Mouse (Mus musculus): ENCODE measurements at regions not wholly inside any gene's neighbourhood (a gene's known extent, or its start where the extent isn't known, plus 50 kb on each side); places are given as distances from the start of the nearest gene placed in this dataset.
A peak's percentile ranks its signal among the peaks of the same experiment; 100 is the strongest.

DNA sequence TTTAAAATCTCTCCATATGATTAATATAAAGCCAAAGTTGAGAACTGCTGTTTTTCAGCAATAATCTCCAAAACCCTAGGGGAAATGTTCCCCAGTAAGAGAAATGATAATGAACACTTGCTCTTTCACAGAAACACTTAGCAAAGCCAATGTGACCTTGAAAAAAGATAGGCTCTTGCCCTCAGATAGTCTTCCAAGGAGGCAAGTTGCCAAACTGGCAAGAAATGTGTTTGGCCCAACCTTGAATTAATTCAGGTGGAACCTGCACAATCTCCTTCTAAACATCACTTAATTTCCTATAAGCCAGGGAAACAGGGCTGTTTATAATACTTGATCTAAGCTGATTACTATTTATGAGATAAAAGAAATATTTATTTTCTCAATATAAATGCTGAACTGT lies 244.0 kb upstream of the Gnaz start:
- H3K4me1 ChIP-seq (ENCODE audit: control insufficient read depth, insufficient read depth, low read length) = no peaks in the 10 kb centered on the region
- no peak overlapping the region for H3K4me3 ChIP-seq (ENCODE audit: insufficient read depth, low read depth, low read length)
- no peaks in the 10 kb centered on the region for H3K27me3 ChIP-seq (replicated peaks; ENCODE audit: control insufficient read depth, insufficient read depth, low read length)

DNA sequence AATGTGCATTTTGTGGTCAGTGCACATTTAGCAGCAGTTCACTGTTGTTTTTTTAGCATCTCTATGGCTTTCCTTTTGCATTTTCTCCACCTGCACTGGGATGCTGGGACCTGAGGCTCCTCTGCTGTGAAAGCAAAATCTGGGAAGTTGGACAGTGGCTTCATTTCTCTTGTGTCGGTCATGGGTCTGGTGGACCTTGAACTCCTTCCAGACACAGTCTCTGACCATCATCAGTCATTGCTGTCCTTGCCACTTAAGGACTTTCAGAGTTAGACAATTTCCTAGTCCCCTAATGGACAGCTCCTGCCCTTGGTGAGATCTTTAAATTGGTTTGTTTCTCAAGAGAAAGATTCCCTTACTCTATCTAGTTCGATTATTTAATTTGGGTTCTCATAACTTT lies 217.5 kb upstream of the Gnaz start:
- 68% methylated on average over 2 of the region's 2 CpGs for whole genome bisulfite sequencing
- TF ChIP-seq CTCF (conservative IDR thresholded peaks at IDR 0.05; ENCODE audit: insufficient read depth, insufficient read length, low read depth, low read length) (no peak), POLR2A (IDR thresholded peaks at IDR 0.05; ENCODE audit: low read depth, low read length) (no peak)
- no peak overlapping the region for H3K4me3 ChIP-seq (ENCODE audit: insufficient read depth, low read depth, low read length)
- DNase-seq = no peak
- no peaks in the 10 kb centered on the region for H3K36me3 ChIP-seq (ENCODE audit: control insufficient read depth, insufficient read depth, low read length)
- H3K27me3 ChIP-seq (replicated peaks; ENCODE audit: control insufficient read depth, insufficient read depth, low read length) = no peaks in the 10 kb centered on the region
- no peak overlapping the region for H3K27ac ChIP-seq (ENCODE audit: insufficient read depth, low read depth, low read length)
- no peaks in the 10 kb centered on the region for H3K4me1 ChIP-seq (ENCODE audit: control insufficient read depth, insufficient read depth, low read length)

More for the DNA sequence above, 244.0 kb upstream of the Gnaz start:
- no peak overlapping the region for H3K27ac ChIP-seq (ENCODE audit: insufficient read depth, low read depth, low read length)
- H3K36me3 ChIP-seq (ENCODE audit: control insufficient read depth, insufficient read depth, low read length) = no peaks in the 10 kb centered on the region
- DNase-seq = peak; percentile 4
- no peak for TF ChIP-seq CTCF (conservative IDR thresholded peaks at IDR 0.05; ENCODE audit: insufficient read depth, insufficient read length, low read depth, low read length)
- TF ChIP-seq POLR2A (IDR thresholded peaks at IDR 0.05; ENCODE audit: low read depth, low read length) = no peak

DNA sequence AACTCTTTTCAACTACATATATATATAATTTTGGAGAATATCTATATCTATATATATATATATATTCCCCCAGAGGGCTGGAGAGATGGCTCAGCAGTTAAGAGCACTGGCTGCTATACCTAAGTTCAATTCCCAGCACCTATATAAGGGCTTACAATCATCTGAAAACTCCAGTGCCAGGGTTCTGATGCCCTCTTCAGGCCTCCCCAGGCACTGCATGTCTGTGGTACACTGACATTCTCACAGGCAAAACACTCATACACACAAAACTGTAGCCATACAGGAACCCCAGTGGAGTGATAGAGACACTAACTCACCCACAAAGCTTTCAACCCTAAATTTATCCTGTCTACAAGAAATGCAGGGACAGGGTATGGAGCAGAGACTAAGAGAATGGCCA lies 216.1 kb upstream of the Gnaz start:
- TF ChIP-seq CTCF (conservative IDR thresholded peaks at IDR 0.05; ENCODE audit: insufficient read depth, insufficient read length, low read depth, low read length) = 0 out of 2 replicates have a peak, but pooled peaks have one; percentile 2
- no peak for TF ChIP-seq POLR2A (IDR thresholded peaks at IDR 0.05; ENCODE audit: low read depth, low read length)
- Histone ChIP-seq H3K4me3 (ENCODE audit: insufficient read depth, low read depth, low read length) (no peak overlapping the region), H3K36me3 (ENCODE audit: control insufficient read depth, insufficient read depth, low read length) (no peaks in the 10 kb centered on the region), H3K27ac (ENCODE audit: insufficient read depth, low read depth, low read length) (no peak overlapping the region), H3K4me1 (ENCODE audit: control insufficient read depth, insufficient read depth, low read length) (no peaks in the 10 kb centered on the region), H3K27me3 (replicated peaks; ENCODE audit: control insufficient read depth, insufficient read depth, low read length) (no peaks in the 10 kb centered on the region)
- no peak for DNase-seq

DNA sequence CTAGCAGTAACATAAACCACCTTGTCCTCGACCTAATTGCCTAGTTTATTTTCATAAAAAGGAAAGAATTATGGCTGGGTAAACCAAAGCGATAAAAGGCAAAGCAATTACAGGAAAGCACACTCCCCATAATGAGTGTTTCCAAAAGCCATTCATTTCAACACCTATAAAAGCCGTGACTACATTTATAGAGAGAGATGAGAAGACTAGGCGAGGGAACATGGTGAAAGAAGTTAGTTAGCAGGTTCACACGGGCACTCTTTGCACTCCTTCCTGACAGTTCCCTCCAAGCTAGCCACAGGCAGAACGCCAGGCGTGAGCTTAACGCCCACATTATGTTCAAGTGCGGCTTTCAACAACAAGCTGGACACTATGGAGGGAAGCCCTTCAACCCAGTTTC lies 206.2 kb upstream of the Gnaz start:
- DNase-seq = no peak
- H3K27ac ChIP-seq (ENCODE audit: insufficient read depth, low read depth, low read length) = no peak overlapping the region
- 22% methylated on average over 9 of the region's 9 CpGs for WGBS
- TF ChIP-seq CTCF (conservative IDR thresholded peaks at IDR 0.05; ENCODE audit: insufficient read depth, insufficient read length, low read depth, low read length) (no peak), POLR2A (IDR thresholded peaks at IDR 0.05; ENCODE audit: low read depth, low read length) (no peak)
- H3K4me1 ChIP-seq (ENCODE audit: control insufficient read depth, insufficient read depth, low read length) = no peaks in the 10 kb centered on the region
- H3K27me3 ChIP-seq (replicated peaks; ENCODE audit: control insufficient read depth, insufficient read depth, low read length) = no peaks in the 10 kb centered on the region
- H3K36me3 ChIP-seq (ENCODE audit: control insufficient read depth, insufficient read depth, low read length) = no peaks in the 10 kb centered on the region
- no peak overlapping the region for H3K4me3 ChIP-seq (ENCODE audit: insufficient read depth, low read depth, low read length)

DNA sequence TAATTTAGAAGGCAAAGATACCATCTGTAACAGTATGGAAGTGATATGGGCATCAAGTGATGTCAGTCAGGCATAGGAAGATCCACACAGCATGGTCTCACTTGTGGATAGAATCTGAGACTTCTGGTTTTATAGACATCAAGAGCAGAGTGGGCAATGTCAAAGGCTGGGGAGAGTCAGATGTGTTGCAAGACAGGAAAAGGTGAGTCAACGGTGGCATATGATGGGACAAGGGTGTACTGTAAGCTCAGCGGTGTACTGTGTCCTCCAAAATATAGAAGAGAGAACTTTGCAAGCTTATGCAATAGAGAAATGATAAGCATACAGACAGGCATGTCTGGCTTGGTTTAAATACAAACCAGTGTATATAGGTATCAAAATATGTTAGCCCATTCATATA lies 177.7 kb upstream of the Gnaz start:
- no peak for DNase-seq
- WGBS = 83% methylated on average over 2 of the region's 2 CpGs
- Histone ChIP-seq H3K4me3 (ENCODE audit: insufficient read depth, low read depth, low read length) (no peak overlapping the region), H3K4me1 (ENCODE audit: control insufficient read depth, insufficient read depth, low read length) (no peaks in the 10 kb centered on the region), H3K27ac (ENCODE audit: insufficient read depth, low read depth, low read length) (no peak overlapping the region), H3K36me3 (ENCODE audit: control insufficient read depth, insufficient read depth, low read length) (no peaks in the 10 kb centered on the region), H3K27me3 (replicated peaks; ENCODE audit: control insufficient read depth, insufficient read depth, low read length) (no peaks in the 10 kb centered on the region)
- TF ChIP-seq POLR2A (IDR thresholded peaks at IDR 0.05; ENCODE audit: low read depth, low read length) = no peak
- no peak for TF ChIP-seq CTCF (conservative IDR thresholded peaks at IDR 0.05; ENCODE audit: insufficient read depth, insufficient read length, low read depth, low read length)

DNA sequence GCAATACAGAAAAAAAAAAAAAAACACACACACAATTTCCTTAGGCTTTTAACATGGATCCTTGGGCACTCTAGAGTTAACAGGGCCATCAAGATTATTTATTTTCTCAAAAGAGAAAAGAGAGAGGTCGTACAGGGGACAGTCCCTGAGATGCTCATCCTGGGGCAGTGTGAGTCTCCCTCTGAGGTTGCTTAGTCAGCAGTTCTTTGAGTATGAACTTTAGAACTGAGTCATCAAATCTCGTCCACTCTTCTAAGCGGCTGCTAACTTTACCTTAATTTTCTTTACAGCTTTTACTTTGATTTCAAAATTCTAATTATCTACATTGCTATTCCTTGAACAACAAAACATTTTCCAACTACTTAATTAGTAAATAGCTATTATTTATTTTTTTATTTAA lies 177.0 kb upstream of the Gnaz start:
- Histone ChIP-seq H3K27me3 (replicated peaks; ENCODE audit: control insufficient read depth, insufficient read depth, low read length) (no peaks in the 10 kb centered on the region), H3K27ac (ENCODE audit: insufficient read depth, low read depth, low read length) (no peak overlapping the region), H3K36me3 (ENCODE audit: control insufficient read depth, insufficient read depth, low read length) (no peaks in the 10 kb centered on the region), H3K4me3 (ENCODE audit: insufficient read depth, low read depth, low read length) (no peak overlapping the region), H3K4me1 (ENCODE audit: control insufficient read depth, insufficient read depth, low read length) (no peaks in the 10 kb centered on the region)
- no peak for DNase-seq
- TF ChIP-seq POLR2A (IDR thresholded peaks at IDR 0.05; ENCODE audit: low read depth, low read length) (no peak), CTCF (conservative IDR thresholded peaks at IDR 0.05; ENCODE audit: insufficient read depth, insufficient read length, low read depth, low read length) (no peak)
- 52% methylated on average over 3 of the region's 3 CpGs for WGBS

DNA sequence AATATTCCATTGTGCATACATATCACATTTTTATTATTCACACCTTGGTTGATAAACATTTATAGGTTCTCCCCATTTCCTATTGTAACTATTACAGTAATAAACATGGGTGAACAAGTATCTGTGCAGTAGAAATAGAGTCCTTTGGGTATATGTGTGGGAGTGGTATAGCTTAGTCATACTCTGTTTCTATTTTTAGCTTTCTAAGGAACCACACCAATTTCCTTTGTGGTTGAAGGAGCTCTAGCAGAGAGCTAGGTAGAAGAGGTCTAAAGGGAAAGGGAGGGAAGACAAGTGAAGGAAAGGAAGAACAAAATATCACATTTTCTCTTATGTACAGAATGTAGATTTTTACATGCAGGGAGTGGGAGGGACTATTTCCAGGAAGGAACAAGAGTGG lies 143.6 kb upstream of the Gnaz start:
- TF ChIP-seq CTCF (conservative IDR thresholded peaks at IDR 0.05; ENCODE audit: insufficient read depth, insufficient read length, low read depth, low read length) = no peak
- TF ChIP-seq POLR2A (IDR thresholded peaks at IDR 0.05; ENCODE audit: low read depth, low read length) = no peak
- no peaks in the 10 kb centered on the region for H3K4me1 ChIP-seq (ENCODE audit: control insufficient read depth, insufficient read depth, low read length)

DNA sequence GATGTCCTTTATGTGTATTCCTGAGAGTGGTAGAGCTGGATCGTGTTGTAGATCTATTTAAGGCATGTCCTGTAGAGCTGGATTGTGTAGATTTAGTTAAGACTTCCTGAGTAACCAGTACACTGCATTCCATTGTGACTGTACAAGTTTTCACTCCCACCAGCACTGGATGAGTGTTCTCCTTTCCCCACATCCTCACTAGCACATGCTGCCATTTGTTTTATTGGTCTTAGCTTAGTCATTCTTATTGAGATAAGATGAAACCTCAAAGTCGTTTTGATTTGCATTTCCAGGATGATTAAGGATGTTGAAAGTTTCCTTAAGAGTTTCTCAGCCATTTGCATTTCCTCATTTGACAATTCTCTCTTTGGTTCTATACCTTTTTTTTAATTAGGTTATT lies 132.6 kb upstream of the Gnaz start:
- Histone ChIP-seq H3K4me1 (ENCODE audit: control insufficient read depth, insufficient read depth, low read length) (no peaks in the 10 kb centered on the region), H3K27me3 (replicated peaks; ENCODE audit: control insufficient read depth, insufficient read depth, low read length) (no peaks in the 10 kb centered on the region), H3K27ac (ENCODE audit: insufficient read depth, low read depth, low read length) (no peak overlapping the region), H3K4me3 (ENCODE audit: insufficient read depth, low read depth, low read length) (no peak overlapping the region), H3K36me3 (ENCODE audit: control insufficient read depth, insufficient read depth, low read length) (no peaks in the 10 kb centered on the region)
- DNase-seq = no peak
- no peak for TF ChIP-seq POLR2A (IDR thresholded peaks at IDR 0.05; ENCODE audit: low read depth, low read length)
- TF ChIP-seq CTCF (conservative IDR thresholded peaks at IDR 0.05; ENCODE audit: insufficient read depth, insufficient read length, low read depth, low read length) = no peak
- 52% methylated on average over 2 of the region's 2 CpGs for WGBS

More for the DNA sequence above, 143.6 kb upstream of the Gnaz start:
- H3K27ac ChIP-seq (ENCODE audit: insufficient read depth, low read depth, low read length) = no peak overlapping the region
- DNase-seq = no peak
- no peak overlapping the region for H3K4me3 ChIP-seq (ENCODE audit: insufficient read depth, low read depth, low read length)
- H3K27me3 ChIP-seq (replicated peaks; ENCODE audit: control insufficient read depth, insufficient read depth, low read length) = no peaks in the 10 kb centered on the region
- no peaks in the 10 kb centered on the region for H3K36me3 ChIP-seq (ENCODE audit: control insufficient read depth, insufficient read depth, low read length)
